Mouse (Mus musculus): ENCODE measurements around the gene Dcaf10.

The Dcaf10 gene

GRCm38 (mm10) chr4:45421519-45422260 lies 79.8 kb downstream of the Dcaf10 start:
- DNase-seq = no peak

- no peak for DNase-seq
Observed at GRCm38 (mm10) chr4:45422640-45423039, 80.7 kb downstream of the Dcaf10 start.

- DNase-seq = no peak
Observed at GRCm38 (mm10) chr4:45423406-45423805, 81.5 kb downstream of the Dcaf10 start.

- DNase-seq = peak; percentile 61
Observed at GRCm38 (mm10) chr4:45426724-45427457, 85.0 kb downstream of the Dcaf10 start.

All from embryo, embryonic 11 days (tissue).